Mouse (Mus musculus) kidney, embryonic 15.5 days (tissue): ENCODE data around the gene Smok3c. TPM values are rescaled to one million over a fixed set of nuclear protein-coding genes. Genes with fewer than 3 reads are reported as not detected.

Experiments used
- ATAC-seq: fragments of 200-750 bp; cut with Nextera tagmentation; replicated peaks from 2 replicates; pipeline ENCODE4 v1.8.0; 2017; ENCODE audit warnings: moderate TSS enrichment; ENCODE audit not compliant: low FRiP score
- H3K27ac ChIP-seq: fragments of 300-500 bp; sonication (generic); 2 replicates; pipeline ENCODE4 v1.5.1; 2015; ENCODE audit warnings: mild to moderate bottlenecking, inconsistent platforms
- H3K27me3 ChIP-seq: fragments of 300-500 bp; sonication (generic); 2 replicates; pipeline ENCODE4 v1.6.1; 2015; ENCODE audit warnings: inconsistent platforms
- H3K36me3 ChIP-seq: fragments of 300-500 bp; sonication (generic); 2 replicates; pipeline ENCODE4 v1.6.1; 2015; ENCODE audit warnings: inconsistent platforms
- H3K4me1 ChIP-seq: fragments of 300-500 bp; sonication (generic); 2 replicates; pipeline ENCODE4 v1.6.1; 2015; ENCODE audit warnings: inconsistent platforms
- H3K4me2 ChIP-seq: fragments of 300-500 bp; sonication (generic); 2 replicates; pipeline ENCODE4 v1.6.1; 2015; ENCODE audit warnings: moderate library complexity, mild to moderate bottlenecking, inconsistent platforms
- H3K4me3 ChIP-seq: fragments of 300-500 bp; sonication (generic); replicated peaks from 2 replicates; pipeline ENCODE4 v1.5.1; 2015; ENCODE audit warnings: mild to moderate bottlenecking, inconsistent platforms
- H3K9ac ChIP-seq: fragments of 300-500 bp; sonication (generic); 2 replicates; pipeline ENCODE4 v1.6.1; 2015; ENCODE audit warnings: mild to moderate bottlenecking, inconsistent platforms
- H3K9me3 ChIP-seq: fragments of 300-500 bp; sonication (generic); replicated peaks from 2 replicates; pipeline ENCODE4 v1.6.1; 2016; ENCODE audit warnings: inconsistent platforms
- WGBS: fragments of 180-500 bp; shearing (Covaris S2); methylation state at CpG from one replicate; pipeline ENCODE4 v1.1.7; 2015; ENCODE audit warnings: mixed read lengths; 5-methylcytosine and 5-hydroxymethylcytosine counted together
- polyA plus RNA-seq: library from polyadenylated mRNA; unstranded; fragments of >200 nt; fragmentation: Nextera tagmentation; extraction: Ambion mirVana; gene quantifications from 2 replicates; pipeline ENCODE4 v1.2.1, GENCODE M21; 2015

Gene Smok3c
- polyA plus RNA-seq, 1 experiment from 2014 or later: not detected

GRCm38 (mm10) chr5:138083936-138084335 lies 30.9 kb downstream of the Smok3c start:
- H3K36me3 ChIP-seq: peaks cover 12% of the 10 kb centered on the region
- H3K9ac ChIP-seq: no peak overlapping the region
- H3K4me1 ChIP-seq: peaks cover 30% of the 10 kb centered on the region
- no peak overlapping the region for H3K27ac ChIP-seq
- H3K4me2 ChIP-seq: no peak overlapping the region
- H3K9me3 ChIP-seq: no peaks in the 10 kb centered on the region
- 89% methylated on average over 2 of the region's 2 CpGs for WGBS
- ATAC-seq: no peak
- no peak overlapping the region for H3K4me3 ChIP-seq
- no peaks in the 10 kb centered on the region for H3K27me3 ChIP-seq

GRCm38 (mm10) chr5:138084507-138084906 lies 31.5 kb downstream of the Smok3c start:
- Histone ChIP-seq H3K4me3 (peak overlapping the region; percentile 98), H3K27me3 (no peaks in the 10 kb centered on the region), H3K9ac (no peak overlapping the region), H3K27ac (no peak overlapping the region), H3K4me1 (peaks cover 35% of the 10 kb centered on the region), H3K9me3 (no peaks in the 10 kb centered on the region), H3K4me2 (peak overlapping the region; percentile 73), H3K36me3 (peaks cover 15% of the 10 kb centered on the region)
- ATAC-seq: no peak
- WGBS: 54% methylated on average over 2 of the region's 2 CpGs

GRCm38 (mm10) chr5:138084996-138085395 lies 32.0 kb downstream of the Smok3c start, which contains the start of gene Zkscan1:
Gene Zkscan1 (plus strand): TSS chr5:138085084.
- peak; percentile 90 for ATAC-seq
- Histone ChIP-seq H3K36me3 (peaks cover 15% of the 10 kb centered on the region), H3K4me2 (peak within 1 kb of the TSS; percentile 73), H3K4me1 (peaks cover 38% of the 10 kb centered on the region), H3K9ac (peak within 1 kb of the TSS; percentile 100), H3K4me3 (peak within 1 kb of the TSS; percentile 98), H3K27ac (peak within 1 kb of the TSS; percentile 91), H3K27me3 (no peaks in the 10 kb centered on the region), H3K9me3 (no peaks in the 10 kb centered on the region)
- WGBS: under 1% methylated on average over 27 of the region's 27 CpGs

DNA sequence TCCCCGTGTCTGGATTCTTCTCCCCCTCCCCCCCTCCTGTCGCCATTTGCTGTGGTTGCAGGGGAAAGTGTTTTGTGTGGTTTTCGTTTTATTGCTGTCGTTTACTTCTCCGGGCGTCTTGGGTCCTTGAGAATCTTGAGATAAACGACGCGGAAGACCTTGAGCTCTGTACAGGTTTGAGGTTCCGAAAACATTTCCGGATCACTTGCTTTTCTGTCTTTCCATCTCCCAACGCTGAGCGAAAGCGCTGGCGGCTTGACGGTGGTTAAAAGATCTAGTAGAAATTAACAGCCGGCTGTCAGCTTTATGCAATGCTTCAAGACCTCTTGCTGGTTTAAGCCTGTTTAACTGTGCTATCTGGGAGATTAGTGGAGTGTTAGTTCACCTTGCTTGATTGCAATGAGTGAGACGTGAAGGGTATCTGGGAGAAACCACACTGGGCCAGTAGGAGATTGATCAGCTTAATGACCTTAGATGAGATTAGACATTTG lies 32.5 kb downstream of the Smok3c start:
- Histone ChIP-seq H3K4me2 (peak overlapping the region; percentile 73), H3K27ac (peak overlapping the region; percentile 91), H3K27me3 (no peaks in the 10 kb centered on the region), H3K9me3 (no peaks in the 10 kb centered on the region), H3K4me3 (peak overlapping the region; percentile 98), H3K4me1 (peaks cover 40% of the 10 kb centered on the region), H3K9ac (peak overlapping the region; percentile 100), H3K36me3 (peaks cover 15% of the 10 kb centered on the region)
- under 1% methylated on average over 18 of the region's 18 CpGs for WGBS
- ATAC-seq: no peak

GRCm38 (mm10) chr5:138086842-138087241 lies 33.8 kb downstream of the Smok3c start:
- H3K9me3 ChIP-seq: no peaks in the 10 kb centered on the region
- no peak for ATAC-seq
- no peaks in the 10 kb centered on the region for H3K27me3 ChIP-seq
- peak overlapping the region; percentile 98 for H3K4me3 ChIP-seq
- 57% methylated on average over 3 of the region's 3 CpGs for WGBS
- peak overlapping the region; percentile 100; the same call in 1 of the 2 replicates for H3K9ac ChIP-seq
- peak overlapping the region; percentile 84 for H3K27ac ChIP-seq
- H3K4me2 ChIP-seq: peak overlapping the region; percentile 73
- H3K4me1 ChIP-seq: peaks cover 40% of the 10 kb centered on the region
- H3K36me3 ChIP-seq: peaks cover 15% of the 10 kb centered on the region

GRCm38 (mm10) chr5:138088366-138088765 lies 35.4 kb downstream of the Smok3c start:
- Histone ChIP-seq H3K4me2 (peak overlapping the region; percentile 36), H3K4me3 (no peak overlapping the region), H3K27me3 (no peaks in the 10 kb centered on the region), H3K4me1 (peaks cover 40% of the 10 kb centered on the region), H3K9me3 (no peaks in the 10 kb centered on the region), H3K27ac (peak overlapping the region; percentile 84), H3K9ac (no peak overlapping the region), H3K36me3 (peaks cover 25% of the 10 kb centered on the region)
- no peak for ATAC-seq
- 71% methylated on average over 3 of the region's 3 CpGs for WGBS

GRCm38 (mm10) chr5:138089108-138089551 lies 36.1 kb downstream of the Smok3c start:
- peak overlapping the region; percentile 84 for H3K27ac ChIP-seq
- 0 out of 2 replicates have a peak overlapping the region, but pooled peaks have one; percentile 17 for H3K4me3 ChIP-seq
- peaks cover 40% of the 10 kb centered on the region for H3K4me1 ChIP-seq
- H3K9ac ChIP-seq: no peak overlapping the region
- peak; percentile 81 for ATAC-seq
- H3K4me2 ChIP-seq: peak overlapping the region; percentile 36
- H3K36me3 ChIP-seq: peaks cover 33% of the 10 kb centered on the region
- 64% methylated on average over 6 of the region's 6 CpGs for WGBS
- H3K27me3 ChIP-seq: no peaks in the 10 kb centered on the region
- no peaks in the 10 kb centered on the region for H3K9me3 ChIP-seq

DNA sequence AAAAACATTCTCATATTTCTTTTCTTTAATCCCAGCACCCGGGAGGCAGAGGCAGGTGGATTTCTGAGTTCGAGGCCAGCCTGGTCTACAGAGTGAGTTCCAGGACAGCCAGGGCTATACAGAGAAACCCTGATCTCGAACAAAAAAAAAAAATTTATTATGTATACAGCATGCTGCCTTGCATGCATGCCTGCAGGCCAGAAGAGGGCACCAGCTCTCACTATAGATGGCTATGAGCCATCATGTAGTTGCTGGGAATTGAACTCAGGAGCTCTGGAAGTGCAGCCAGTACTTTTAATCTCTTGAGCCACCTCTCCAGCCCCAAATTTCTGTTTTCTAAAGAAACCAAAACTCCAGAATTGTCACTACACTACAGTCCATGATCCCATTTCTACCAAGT lies 37.3 kb downstream of the Smok3c start:
- peaks cover 35% of the 10 kb centered on the region for H3K4me1 ChIP-seq
- no peak for ATAC-seq
- no peak overlapping the region for H3K4me2 ChIP-seq
- H3K9me3 ChIP-seq: no peaks in the 10 kb centered on the region
- 0 out of 2 replicates have a peak overlapping the region, but pooled peaks have one; percentile 23 for H3K27ac ChIP-seq
- no peak overlapping the region for H3K4me3 ChIP-seq
- no peak overlapping the region for H3K9ac ChIP-seq
- 87% methylated on average over 3 of the region's 3 CpGs for WGBS
- H3K27me3 ChIP-seq: no peaks in the 10 kb centered on the region
- H3K36me3 ChIP-seq: peaks cover 44% of the 10 kb centered on the region

DNA sequence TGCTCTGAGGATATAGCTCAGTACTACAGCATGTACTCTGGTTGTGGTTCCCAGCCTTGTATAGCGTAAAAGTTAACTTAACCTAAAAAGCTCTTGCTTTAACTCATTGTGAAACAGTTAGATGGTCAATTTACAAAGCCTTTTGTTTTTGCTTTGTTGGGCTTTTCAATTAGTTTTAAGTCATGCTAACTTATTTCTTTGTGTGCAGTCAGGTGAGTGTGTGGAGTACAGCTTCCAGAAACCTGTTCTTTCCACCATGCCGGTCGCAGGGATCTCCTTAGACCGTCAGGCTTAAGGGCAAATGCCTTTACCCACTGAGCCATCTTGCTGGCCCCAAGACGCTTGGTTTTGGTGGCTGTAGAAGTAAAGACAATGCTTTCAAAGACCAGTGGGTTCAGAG lies 37.7 kb downstream of the Smok3c start:
- peaks cover 49% of the 10 kb centered on the region for H3K36me3 ChIP-seq
- H3K27me3 ChIP-seq: no peaks in the 10 kb centered on the region
- no peak overlapping the region for H3K9ac ChIP-seq
- 94% methylated on average over 5 of the region's 5 CpGs for WGBS
- no peak overlapping the region for H3K27ac ChIP-seq
- no peaks in the 10 kb centered on the region for H3K9me3 ChIP-seq
- H3K4me3 ChIP-seq: no peak overlapping the region
- ATAC-seq: no peak
- peaks cover 35% of the 10 kb centered on the region for H3K4me1 ChIP-seq
- H3K4me2 ChIP-seq: no peak overlapping the region

DNA sequence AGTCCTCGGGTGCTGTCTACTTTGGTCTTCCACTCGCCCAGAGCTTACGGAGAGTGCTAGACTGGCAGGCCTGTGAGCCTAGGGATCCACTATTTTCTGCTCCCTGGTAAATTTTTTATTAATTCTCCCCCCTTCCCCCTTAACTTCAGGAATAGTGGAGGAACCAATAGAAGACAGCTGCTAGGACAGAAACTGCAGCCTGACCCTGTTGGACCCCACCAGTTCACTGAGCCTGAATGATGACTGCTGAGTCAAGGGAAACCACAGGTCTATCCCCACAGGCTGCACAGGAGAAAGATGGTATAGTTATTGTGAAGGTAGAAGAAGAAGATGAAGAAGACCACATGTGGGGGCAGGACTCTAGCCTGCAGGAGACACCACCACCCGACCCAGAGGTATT lies 39.8 kb downstream of the Smok3c start:
- Histone ChIP-seq H3K4me1 (peaks cover 18% of the 10 kb centered on the region), H3K27me3 (no peaks in the 10 kb centered on the region), H3K4me3 (no peak overlapping the region), H3K9me3 (no peaks in the 10 kb centered on the region), H3K4me2 (no peak overlapping the region), H3K27ac (no peak overlapping the region), H3K9ac (no peak overlapping the region), H3K36me3 (peaks cover 62% of the 10 kb centered on the region)
- 95% methylated on average over 4 of the region's 4 CpGs for WGBS
- ATAC-seq: no peak

DNA sequence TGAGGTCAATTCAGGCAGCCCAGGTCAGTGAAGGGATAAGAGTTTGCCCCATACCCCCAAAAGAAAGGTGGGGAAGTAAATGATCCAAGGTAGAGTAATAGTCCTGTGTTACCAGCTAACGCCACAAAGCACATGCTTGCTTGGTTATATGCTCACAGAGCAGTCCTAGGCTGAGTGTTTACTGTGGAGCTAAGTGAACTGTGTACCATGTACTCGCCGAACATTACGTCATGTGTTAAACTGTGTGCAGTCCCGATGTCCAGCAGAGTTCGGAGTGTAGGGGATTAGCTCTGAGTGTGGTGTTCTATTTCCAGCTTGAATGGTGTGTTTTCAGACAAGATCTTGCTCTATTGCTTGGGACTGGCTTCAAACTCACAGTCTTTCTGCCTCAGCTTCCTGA lies 41.5 kb downstream of the Smok3c start:
- ATAC-seq: no peak
- no peak overlapping the region for H3K27ac ChIP-seq
- H3K4me1 ChIP-seq: peaks cover 5% of the 10 kb centered on the region; the same call in 1 of the 2 replicates
- H3K27me3 ChIP-seq: no peaks in the 10 kb centered on the region
- WGBS: 93% methylated on average over 6 of the region's 6 CpGs
- no peaks in the 10 kb centered on the region for H3K9me3 ChIP-seq
- H3K4me2 ChIP-seq: no peak overlapping the region
- peaks cover 71% of the 10 kb centered on the region for H3K36me3 ChIP-seq
- no peak overlapping the region for H3K4me3 ChIP-seq
- no peak overlapping the region for H3K9ac ChIP-seq

DNA sequence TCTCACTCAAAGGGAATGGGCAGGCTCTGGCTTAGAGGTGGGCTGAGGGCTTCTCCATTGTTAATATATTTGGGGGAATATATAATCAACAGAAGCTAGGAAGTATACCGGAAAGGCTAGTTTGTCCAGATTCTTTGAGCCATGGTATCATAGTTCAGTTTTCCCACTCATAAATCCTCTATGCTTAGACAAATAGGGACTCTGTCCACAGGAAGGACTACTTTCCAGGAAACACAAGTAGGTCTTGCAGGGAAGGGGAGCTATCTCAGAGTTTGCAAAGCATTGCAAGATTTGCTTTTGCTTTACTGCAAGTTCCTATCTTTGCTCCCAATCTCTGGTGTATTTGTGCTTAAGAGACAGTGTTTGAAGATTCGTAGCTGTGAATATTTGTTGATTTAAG lies 52.0 kb downstream of the Smok3c start:
- Histone ChIP-seq H3K4me1 (0 out of 2 replicates have a peak, but pooled peaks cover 6% of the 10 kb centered on the region), H3K9ac (no peak overlapping the region), H3K9me3 (no peaks in the 10 kb centered on the region), H3K27me3 (no peaks in the 10 kb centered on the region), H3K27ac (peak overlapping the region; percentile 19; the same call in 1 of the 2 replicates), H3K4me2 (no peak overlapping the region), H3K4me3 (no peak overlapping the region), H3K36me3 (peaks cover 50% of the 10 kb centered on the region)
- ATAC-seq: no peak
- 68% methylated on average over 2 of the region's 2 CpGs for WGBS

DNA sequence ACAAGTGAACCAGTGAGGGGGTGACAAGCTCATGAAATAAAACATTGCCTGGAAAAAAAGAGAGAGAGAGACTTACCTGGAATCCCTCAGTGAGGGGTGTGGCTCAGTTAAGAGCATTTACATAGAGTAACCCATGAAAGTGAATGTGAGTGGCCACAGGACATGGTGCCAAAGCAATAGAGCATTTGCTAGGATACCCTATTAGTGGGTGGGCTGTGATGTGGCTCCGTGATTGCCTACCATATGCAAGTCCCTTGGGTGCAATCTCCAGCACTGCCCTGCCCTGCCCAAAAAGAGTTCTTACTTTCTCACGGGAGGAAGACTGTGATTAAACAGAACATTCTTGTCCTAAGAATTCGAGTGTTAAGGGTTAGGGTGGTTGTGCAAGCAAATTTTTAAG lies 54.1 kb downstream of the Smok3c start:
- no peak overlapping the region for H3K4me3 ChIP-seq
- H3K27me3 ChIP-seq: no peaks in the 10 kb centered on the region
- no peak overlapping the region for H3K27ac ChIP-seq
- H3K36me3 ChIP-seq: peaks cover 28% of the 10 kb centered on the region
- H3K4me1 ChIP-seq: 0 out of 2 replicates have a peak, but pooled peaks cover 6% of the 10 kb centered on the region
- no peak overlapping the region for H3K9ac ChIP-seq
- 59% methylated on average over 3 of the region's 3 CpGs for WGBS
- no peaks in the 10 kb centered on the region for H3K9me3 ChIP-seq
- no peak overlapping the region for H3K4me2 ChIP-seq
- no peak for ATAC-seq
